Mouse (Mus musculus) left cerebral cortex, postnatal 25 days (tissue): ENCODE data around the gene Sptbn1. TPM values are rescaled to one million over a fixed set of nuclear protein-coding genes. Genes with fewer than 3 reads are reported as not detected.

Source experiments
- DNase-seq, 2 experiments: peaks; one replicate each; pipeline ENCODE4 v3.0.0; 2022; ENCODE audit warnings: low spot score in 2 of 2, mixed read lengths in 1 of 2
- intact Hi-C: fragments of 180-260 bp; cut with DNase I; formaldehyde crosslinking; loops from one replicate; pipeline ENCODE4 v1.15.1; 2025
- total RNA-seq, 2 experiments: library from RNA; stranded (reverse); gene quantifications; 2 replicates each; pipeline ENCODE4 v1.2.3; 2021

The Sptbn1 gene
- 100 to 1,000 TPM; 614 to 635 TPM for total RNA-seq

DNA sequence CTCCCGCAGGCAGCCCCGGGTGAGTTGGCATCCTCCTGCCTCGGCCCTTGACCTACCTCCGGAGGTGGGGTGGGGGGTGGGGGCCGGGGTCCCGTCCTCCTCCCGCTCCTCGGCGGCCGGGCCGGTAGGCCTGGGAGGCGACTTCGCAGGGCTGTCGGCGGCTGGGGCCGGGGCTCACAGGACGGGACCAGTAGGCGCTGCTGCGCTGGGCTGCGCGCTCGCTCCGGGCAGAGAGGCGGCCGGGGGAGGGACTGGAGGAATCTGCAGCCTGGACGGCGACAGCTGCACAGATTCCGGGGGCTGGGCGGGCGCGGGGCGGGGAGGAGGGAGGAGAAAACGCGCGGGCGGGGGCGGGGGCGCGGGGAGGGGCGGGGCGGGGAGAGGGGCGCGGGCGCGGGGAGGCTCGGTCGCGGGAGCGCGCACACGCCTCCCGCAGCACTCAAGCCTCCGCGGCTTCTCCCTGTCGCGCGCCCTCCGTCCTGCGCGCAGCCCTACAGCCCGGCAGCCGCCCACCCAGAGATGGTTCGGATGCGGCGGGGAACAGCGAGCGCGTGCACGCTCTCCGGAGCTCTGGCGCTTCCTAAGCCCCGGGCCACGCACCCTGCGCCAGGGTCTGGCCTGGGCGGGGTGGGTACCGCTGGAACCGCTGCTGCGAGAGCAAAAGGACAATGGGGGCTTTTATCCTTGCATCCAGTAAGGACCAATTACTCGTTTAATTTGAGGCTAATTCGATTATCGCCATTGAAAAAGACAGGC lies at the start of gene Sptbn1:
TSS of gene Sptbn1 (minus strand) at position 284 of the 756 bp plus-strand sequence.
- DNase-seq, result peak; percentile 87 to 90
- intact Hi-C loops, result loop anchor here (2.0 to 5.0 kb wide), 4 partner anchors 121 to 387 kb away; partner anchors contain the start of genes 4930505A04Rik and Eml6

DNA sequence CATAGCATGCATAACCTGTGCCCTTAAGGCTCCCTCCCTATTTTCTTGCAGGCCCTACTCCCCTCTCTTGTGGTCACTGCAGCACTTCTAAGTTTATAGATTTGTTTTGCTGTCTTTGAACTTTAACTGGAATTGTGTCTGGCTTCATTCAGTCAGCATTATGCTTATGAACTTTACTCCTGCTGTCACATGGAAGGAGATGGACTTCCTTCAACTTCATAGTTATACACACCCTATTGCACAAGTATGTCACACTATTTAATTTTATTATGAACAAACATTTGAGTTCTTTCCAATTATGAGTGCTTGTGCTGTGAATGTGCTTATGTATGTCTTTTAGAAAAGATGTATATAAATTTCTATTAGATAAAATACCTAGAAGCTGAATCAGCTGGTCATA lies 26.3 kb upstream of the Sptbn1 start:
- intact Hi-C loops, result no loop called here
- no peak for DNase-seq

DNA sequence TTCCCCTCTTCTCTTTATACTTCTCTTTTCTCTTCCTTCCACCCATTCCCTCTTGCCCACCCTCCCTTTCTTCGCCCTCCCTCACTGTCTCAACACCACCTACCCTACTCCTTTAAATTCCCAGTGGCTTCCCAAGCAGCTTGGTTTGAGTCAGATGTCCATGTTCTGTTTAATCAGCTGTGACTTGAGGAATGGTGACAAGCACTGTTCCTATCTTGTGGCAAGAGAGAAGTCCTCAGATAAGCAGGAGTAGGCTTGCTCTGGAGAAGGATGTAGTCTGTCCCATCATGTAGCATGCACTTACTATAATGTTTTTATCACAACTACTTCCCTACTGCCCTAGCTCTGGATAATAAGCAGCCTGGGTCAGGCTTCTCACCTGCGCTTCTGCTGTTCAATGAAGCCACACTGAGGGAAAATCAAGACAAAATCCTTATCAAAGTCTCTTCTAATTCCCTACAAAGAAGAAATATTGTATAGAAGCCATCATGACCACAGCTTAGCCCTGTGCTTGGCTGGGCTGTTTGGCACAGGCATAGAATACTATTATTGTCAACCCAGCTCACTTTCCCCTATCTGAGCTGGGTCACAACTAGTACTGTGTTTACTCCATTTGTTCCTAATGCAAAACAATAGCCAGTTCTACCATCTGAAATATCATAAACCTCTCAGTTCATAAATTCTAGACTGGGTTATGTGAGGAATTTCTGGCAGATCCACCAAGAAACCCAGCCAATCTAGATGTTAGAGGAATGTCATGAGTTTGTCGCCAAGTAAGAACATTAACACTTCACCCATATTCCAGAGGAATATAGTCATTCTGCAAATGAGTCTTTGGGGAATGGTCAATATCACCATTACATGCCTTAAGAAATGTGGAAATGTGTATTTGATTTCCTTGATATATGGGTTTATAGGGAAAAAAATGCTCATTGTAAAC lies 24.5 kb upstream of the Sptbn1 start:
- intact Hi-C loops, result no loop called here
- no peak for DNase-seq

DNA sequence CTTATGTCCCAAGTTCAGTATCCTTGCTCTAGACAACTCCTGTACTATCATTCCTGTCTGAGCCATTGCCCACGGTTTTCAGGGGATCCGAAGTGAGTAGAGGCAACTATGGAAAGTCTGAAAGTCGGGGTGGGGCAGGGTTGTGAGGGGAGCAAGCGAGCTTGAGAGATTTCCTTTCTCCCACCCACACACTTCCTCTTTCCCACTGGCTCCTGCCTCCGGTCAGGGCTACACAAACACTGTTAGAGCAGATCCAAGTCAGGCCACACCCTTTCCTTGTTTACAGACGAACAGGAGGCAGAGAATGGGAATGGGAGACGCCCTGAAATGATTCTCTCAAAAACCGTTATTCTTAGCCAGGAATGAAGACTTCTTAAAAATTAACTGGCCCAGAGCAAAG lies 23.2 kb upstream of the Sptbn1 start:
- intact Hi-C loops, result no loop called here
- no peak for DNase-seq

DNA sequence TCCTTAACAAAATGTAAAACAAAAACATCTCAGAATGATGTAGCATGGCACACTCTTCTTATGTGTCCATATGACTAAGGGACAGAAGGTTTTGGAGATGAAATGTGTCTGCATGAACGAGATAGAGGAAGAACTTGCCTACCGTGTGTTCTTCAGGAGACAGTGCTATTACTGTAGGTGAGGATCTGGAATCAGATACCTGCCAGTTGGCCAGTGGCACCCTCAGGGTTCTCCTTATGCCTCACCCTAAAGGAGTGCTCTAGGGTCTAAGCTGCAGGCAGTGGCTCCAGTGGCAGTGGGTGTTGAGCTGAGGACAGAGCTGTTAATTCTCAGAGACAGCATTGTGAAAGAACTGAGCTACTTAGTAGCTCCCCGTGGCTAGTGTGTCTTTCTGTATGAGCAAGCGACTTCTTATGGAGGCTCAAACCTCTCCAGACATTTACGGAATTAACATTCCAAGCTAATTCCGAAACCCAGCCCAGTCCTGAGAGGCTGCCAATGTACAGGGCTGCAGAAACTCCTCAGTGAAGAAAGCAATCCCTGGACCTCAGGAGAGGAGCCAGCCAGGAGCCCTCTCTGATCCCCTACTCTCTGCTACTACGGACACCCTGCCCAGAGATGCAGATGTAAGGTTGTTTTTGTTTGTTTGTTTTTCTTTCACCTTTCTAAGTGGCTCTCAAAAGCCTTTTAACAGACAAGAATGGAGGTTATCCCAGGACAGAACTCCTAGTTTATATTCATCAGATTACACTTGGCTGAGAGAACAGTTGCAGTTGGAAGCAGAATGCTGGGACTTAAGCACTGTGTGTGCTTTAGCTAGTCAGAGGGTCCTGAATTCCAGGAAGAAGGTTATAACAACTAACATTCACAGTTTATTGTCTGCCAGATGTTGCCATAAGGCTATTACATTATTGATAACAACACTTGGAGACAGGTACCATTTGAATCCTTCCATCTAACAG lies 21.8 kb upstream of the Sptbn1 start:
- intact Hi-C loops, result no loop called here
- peak in 1 of 2 experiments; percentile 8 for DNase-seq

DNA sequence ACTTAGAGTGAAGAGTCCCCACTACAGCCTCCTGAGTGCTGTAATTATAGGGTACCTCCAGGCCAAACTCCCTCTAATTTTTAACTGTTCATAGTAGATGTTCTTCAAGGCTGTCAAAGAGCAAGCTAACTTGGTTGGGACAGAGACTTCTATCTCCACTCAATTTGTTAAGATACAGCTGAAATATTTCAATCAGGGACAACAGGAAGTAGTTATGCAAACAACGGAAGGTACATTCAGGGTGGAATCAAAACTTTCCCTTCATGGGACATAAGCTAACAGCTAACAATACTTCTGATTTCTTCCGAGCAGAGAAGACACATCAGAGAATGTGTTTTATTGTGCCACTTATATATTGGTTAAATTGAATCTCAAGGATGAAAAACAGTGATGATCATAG lies 20.1 kb upstream of the Sptbn1 start:
- intact Hi-C loops, result no loop called here
- DNase-seq, result no peak

DNA sequence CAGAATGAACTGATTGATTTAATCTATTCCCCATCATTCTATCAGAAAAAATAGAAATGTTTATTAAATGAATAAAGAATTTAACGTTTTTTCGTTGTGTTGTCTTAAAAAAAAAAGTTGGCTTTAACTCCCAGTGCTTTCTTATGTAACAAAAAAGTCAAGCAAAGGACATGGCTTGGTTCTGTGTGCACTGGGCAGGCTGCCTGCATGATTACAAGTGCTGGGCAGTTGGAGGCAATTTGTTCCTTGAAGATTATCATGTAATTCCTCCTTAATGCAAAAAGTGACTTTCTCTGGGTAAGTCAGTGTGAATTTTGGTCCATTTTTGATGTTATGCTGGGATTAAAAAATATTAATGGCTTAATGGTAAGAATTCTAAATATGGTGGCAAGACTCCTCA lies 15.7 kb upstream of the Sptbn1 start:
- intact Hi-C loops, result no loop called here
- DNase-seq, result no peak

DNA sequence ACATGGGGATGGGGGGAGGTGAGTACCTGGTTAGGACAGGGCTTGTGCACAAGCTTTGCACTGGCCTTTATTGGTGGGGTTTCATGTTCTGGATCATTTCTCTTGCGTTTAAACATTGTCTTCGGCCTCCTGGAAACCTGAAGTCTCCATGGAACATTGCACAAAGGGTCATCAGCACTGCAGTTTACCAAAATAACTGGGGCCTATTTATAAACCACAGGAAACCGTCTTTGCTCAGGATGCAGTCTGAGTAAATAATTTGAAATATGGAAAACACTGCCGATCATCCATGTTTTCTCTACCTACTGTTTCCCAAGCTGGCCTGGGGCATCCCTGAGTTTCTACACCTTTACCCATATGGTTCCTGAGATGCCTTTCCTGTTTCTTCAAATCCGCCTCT lies 13.1 kb upstream of the Sptbn1 start:
- intact Hi-C loops, result no loop called here
- DNase-seq, result no peak

DNA sequence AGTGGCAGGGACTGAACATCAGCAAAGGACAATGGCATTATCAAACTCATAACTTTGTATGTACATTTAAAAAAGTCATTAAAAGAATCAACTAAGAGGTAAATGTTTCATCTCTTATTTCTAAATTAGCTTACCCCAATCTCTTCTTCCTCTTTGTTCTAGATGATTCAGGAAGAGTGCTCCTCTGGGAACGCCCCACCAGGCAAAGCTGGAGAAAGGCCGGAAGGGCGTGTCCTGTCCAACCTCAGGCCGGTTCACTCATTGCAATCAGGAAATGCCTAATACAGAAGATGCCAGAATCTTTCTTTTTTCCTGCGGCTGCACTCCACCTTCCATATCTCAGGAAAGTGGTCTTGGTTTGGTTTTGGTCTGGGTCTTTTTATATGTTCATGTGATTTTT lies 11.3 kb upstream of the Sptbn1 start:
- no peak for DNase-seq
- intact Hi-C loops, result no loop called here

DNA sequence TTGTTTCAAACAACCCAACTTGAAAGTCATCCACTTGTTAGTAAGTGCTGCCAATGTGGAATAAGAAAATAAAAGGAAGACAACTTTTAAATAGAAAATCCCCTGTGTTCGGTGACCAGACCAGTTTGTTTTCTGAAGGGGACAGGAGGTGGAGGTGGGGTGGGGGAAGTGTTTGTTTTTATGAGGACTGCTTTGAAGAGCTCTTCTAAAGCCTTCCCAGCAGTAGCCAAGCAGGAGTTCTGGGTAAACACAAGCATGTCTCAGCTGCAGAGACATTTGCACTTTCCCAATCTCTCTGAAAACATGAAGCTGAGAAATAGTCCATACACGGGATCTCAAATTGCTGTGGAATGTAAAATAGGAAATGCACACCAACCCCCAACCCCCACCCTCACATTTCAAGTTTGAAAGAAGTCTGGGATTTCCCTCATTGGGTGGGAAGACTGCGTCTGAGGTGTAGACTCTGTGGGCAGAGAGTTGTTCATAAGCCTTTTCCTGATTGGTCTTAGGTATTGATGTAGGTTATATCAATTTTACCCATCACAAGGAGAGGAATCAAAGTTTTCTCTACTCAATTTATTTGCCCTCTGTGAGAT lies 7.6 kb upstream of the Sptbn1 start:
- no peak for DNase-seq
- intact Hi-C loops, result no loop called here

DNA sequence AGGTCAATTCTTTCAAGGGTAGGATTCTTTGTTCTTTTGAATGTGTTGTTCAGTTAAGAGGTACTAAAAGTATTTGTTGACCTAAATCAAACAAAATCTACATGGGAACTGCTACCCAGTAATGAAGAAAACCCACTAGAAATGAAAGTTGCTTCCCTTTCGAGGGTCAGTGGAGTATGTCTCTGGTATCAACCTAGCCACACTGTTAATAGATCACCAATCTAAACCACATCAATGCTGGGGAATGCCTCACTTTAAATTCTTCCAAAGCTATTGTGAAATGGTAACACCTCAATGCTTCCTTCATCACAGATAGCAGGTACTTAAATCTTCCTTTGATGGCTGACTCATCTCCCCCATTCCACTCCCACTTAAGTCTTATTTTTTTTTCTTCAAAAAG lies 1.5 kb upstream of the Sptbn1 start:
- intact Hi-C loops, result loop anchor here (2.0 to 5.0 kb wide), 4 partner anchors 122 to 385 kb away; partner anchors contain the start of genes 4930505A04Rik and Eml6
- no peak for DNase-seq

DNA sequence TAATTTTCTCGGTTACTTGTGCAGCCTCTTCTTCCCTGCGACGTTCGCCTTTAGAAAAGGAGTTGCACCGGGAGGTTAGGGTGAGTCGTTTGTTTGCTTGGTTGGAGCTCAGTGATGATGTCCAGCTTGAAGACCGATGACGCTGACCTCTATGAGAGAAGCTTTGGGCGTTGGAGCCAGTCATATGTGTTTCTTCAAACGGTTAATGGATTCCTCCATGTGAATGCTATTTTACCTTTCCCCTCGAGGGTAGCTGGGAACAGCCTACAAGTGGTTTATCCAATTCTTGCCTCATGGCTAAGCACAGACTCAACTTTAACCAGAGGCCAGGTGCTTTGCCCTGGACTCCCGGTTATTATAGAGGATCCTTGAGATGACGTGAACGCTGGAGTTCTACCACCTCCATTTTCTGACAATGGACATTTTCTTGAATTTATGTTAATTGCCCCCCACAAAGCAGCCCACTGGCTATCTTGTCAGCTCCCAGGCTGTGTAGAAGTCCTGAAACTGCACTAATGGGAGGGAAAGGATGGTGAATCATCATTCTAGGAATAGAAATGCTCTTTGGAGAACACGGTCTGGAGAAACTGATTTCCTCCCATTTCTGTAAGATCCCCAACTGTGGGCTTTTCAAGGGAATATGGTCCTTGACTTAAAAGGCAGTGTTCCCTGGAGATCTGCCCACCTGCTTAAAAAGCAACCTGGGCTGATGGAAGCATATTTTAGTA lies 837 bp upstream of the Sptbn1 start:
- intact Hi-C loops, result loop anchor here (2.0 to 5.0 kb wide), 4 partner anchors 122 to 386 kb away; partner anchors contain the start of genes 4930505A04Rik and Eml6
- peak; percentile 36 to 63 for DNase-seq

DNA sequence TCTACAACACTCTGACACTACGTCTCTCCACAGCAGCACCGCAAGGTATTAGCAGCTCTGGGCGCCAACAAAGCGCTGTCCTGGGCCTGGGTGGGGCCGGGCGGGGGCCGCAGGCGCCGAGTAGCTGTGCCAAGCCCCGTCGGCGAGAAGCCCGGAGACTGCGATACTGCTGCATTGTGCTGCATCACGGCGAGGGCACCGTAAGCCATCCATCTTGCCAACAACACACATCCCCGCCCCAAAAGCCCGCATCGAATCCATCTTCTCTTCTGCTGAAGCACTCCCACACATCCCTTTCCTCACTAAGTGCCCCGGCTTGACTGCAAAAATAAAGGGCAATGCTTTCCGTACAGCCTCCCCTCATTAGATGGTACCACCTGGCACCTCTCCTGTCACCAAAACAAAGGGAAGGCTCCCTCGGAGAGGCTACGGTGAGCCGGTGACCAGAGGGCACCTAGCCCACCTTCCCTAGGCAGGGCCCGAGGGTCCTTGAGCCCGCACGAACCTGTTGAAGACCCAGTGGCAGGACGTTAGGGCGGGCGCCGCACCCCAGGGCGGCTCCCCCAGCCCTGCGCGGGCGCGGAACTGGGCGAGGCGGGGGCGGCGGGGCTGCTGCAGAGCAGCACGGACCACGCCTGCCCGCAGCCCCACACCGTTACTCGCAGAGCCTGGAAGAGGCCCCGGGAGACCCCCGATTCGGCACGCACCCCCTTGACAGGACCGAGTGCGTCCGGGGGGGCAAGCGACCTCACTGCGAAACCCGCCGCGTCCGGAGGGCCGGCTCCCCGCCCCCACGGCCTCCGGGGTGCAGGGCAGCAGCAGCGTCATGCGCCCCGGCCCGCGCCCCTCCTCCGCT lies 711 bp downstream of the Sptbn1 start:
- peak; percentile 76 to 83 for DNase-seq
- intact Hi-C loops, result loop anchor here (5.0 kb wide), 2 partner anchors 120 to 240 kb away; partner anchors contain the start of gene Eml6

DNA sequence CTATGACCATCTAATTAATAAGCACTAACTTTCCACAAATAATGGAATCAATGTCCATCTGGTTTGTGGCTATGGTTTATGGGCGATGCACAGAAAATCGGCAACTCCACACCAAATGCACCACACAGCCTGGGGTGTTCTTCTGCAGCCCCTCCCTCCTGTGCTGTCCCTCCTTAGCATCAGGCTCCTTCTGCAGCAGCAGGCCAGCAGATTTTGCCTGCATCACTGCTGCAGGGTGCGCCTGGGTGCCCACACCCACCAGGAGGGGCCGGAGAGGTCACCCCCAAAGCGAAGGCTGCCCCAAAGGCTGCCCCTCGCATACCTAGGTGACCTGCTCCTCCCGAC lies 1.3 kb downstream of the Sptbn1 start:
- intact Hi-C loops, result loop anchor here (5.0 kb wide), 2 partner anchors 119 to 239 kb away; partner anchors contain the start of gene Eml6
- DNase-seq, result no peak

DNA sequence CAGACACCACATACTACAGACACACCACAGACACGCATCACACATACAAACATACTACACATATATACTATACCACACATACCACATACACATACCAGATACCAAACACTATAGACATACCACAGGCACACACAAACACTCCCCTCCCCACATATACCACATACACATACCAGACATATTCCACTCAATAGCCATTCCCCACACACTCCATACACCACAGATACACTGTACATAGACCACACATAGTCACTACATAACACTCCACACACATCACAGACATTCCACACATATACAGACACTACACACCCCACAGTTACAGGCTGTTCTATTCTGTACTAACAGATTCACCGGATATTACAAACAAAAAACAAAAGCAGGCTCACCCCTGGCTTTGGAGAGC lies 2.3 kb downstream of the Sptbn1 start:
- intact Hi-C loops, result loop anchor here (5.0 kb wide), 2 partner anchors 118 to 238 kb away; partner anchors contain the start of gene Eml6
- no peak for DNase-seq

DNA sequence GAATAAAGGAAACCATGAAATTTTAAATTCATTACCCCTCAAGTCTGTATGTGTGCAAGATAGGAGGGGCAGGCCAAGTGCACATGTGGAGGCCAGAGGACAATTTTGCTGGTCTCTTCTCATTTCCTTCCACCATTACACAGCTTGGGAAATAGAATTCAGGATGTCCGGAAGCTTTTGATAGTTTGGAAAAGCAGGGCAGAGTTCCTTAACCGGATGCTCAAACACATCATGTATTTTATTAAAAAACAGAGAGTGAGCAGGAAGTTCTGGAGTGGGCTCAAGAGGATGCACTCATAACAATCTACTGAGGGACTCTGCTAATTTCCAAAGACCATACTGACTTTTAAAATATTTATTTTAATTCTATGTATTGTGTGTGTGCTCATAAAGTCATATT lies 4.3 kb downstream of the Sptbn1 start:
- DNase-seq, result no peak
- intact Hi-C loops, result no loop called here

DNA sequence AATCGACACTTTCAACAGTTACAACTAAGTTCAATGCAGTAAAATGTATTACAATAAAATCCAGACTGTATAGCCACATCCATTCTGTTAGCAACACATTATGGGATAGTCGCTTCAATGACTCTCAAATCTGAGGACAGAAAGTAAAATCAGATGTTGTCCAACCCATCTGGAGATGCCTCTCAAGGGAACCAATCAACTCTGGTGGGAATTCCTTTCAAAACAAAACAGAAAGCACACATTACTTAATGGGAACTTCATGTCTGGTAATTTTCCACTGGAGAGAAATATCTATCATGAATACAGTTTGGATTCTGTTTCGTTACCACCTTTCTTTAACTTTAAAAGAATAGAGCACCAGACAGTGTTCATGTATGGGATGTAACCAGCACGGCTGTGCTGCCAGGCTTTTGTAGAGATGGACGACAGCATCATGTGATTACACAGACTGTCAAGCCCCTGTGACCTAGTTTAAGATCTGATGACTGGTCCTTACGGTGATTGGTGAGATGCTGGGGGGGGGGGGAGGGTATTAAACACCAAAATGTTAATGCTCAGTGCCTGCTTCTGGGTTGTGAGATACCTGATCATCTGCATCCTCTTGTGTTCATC lies 9.1 kb downstream of the Sptbn1 start:
- intact Hi-C loops, result no loop called here
- DNase-seq, result no peak
